Mouse (Mus musculus) erythroblast, embryonic 14.5 days (primary cell): Measurements from ENCODE around the gene Prtn3. TPM values are rescaled to one million over a fixed set of nuclear protein-coding genes. Genes with fewer than 3 reads are reported as not detected.
A peak's percentile ranks its signal among the peaks of the same experiment; 100 is the strongest.

Experiments
- H3K27me3 ChIP-seq: 2 replicates; pipeline ENCODE4 v1.6.1; 2012; ENCODE audit warnings: inconsistent platforms; ENCODE audit not compliant: control insufficient read depth
- H3K36me3 ChIP-seq: 2 replicates; pipeline ENCODE4 v1.6.1; 2012; ENCODE audit warnings: mild to moderate bottlenecking, inconsistent platforms; ENCODE audit not compliant: control insufficient read depth
- H3K4me1 ChIP-seq: 2 replicates; pipeline ENCODE4 v1.6.1; 2012; ENCODE audit warnings: inconsistent platforms; ENCODE audit not compliant: control insufficient read depth
- H3K4me3 ChIP-seq: replicated peaks from 2 replicates; pipeline ENCODE3; 2012; ENCODE audit warnings: moderate library complexity, mild to moderate bottlenecking, inconsistent platforms
- H3K9me3 ChIP-seq: 2 replicates; pipeline ENCODE4 v1.6.1; 2012; ENCODE audit warnings: low read length, inconsistent platforms, mixed read lengths; ENCODE audit not compliant: control insufficient read depth
- GATA1 ChIP-seq: IDR thresholded peaks from 2 replicates; pipeline ENCODE4 v1.6.1; 2012; ENCODE audit warnings: low read length, inconsistent platforms, mixed read lengths
- TAL1 ChIP-seq: IDR thresholded peaks from 3 replicates; pipeline ENCODE4 v1.6.1; 2012; ENCODE audit warnings: low read length, inconsistent platforms, mixed read lengths
- polyA plus RNA-seq: library from polyadenylated mRNA; stranded (reverse); fragments of >175 nt; gene quantifications from 2 replicates; pipeline ENCODE4 v1.2.3, GENCODE M21; 2012

The Prtn3 gene
- polyA plus RNA-seq, 1 experiment = 3.5 TPM

- Histone ChIP-seq H3K36me3 (peaks cover 56% of the 10 kb centered on the region), H3K9me3 (no peaks in the 10 kb centered on the region), H3K4me1 (peaks cover 6% of the 10 kb centered on the region), H3K27me3 (no peaks in the 10 kb centered on the region), H3K4me3 (no peak overlapping the region)
- TF ChIP-seq TAL1 = no peak
- TF ChIP-seq GATA1 = no peak
Measured at GRCm38 (mm10) chr10:79896814-79897213, 22.5 kb downstream of the Prtn3 start.

GRCm38 (mm10) chr10:79897316-79898245, 23.3 kb downstream of the Prtn3 start:
- Histone ChIP-seq H3K4me3 (no peak overlapping the region), H3K36me3 (peaks cover 61% of the 10 kb centered on the region), H3K4me1 (peaks cover 6% of the 10 kb centered on the region), H3K9me3 (no peaks in the 10 kb centered on the region), H3K27me3 (no peaks in the 10 kb centered on the region)
- TF ChIP-seq TAL1 = no peak
- TF ChIP-seq GATA1 = no peak

GRCm38 (mm10) chr10:79900951-79901410, 26.7 kb downstream of the Prtn3 start:
- no peaks in the 10 kb centered on the region for H3K9me3 ChIP-seq
- TF ChIP-seq GATA1 (no peak), TAL1 (no peak)

GRCm38 (mm10) chr10:79906712-79907111, 32.4 kb downstream of the Prtn3 start:
- Histone ChIP-seq H3K36me3 (peaks cover 59% of the 10 kb centered on the region), H3K4me3 (no peak overlapping the region), H3K9me3 (no peaks in the 10 kb centered on the region), H3K4me1 (peaks cover 30% of the 10 kb centered on the region), H3K27me3 (no peaks in the 10 kb centered on the region)
- TF ChIP-seq TAL1 = no peak
- no peak for TF ChIP-seq GATA1

More at GRCm38 (mm10) chr10:79900951-79901410, 26.7 kb downstream of the Prtn3 start:
- peaks cover 6% of the 10 kb centered on the region for H3K4me1 ChIP-seq
- no peak overlapping the region for H3K4me3 ChIP-seq
- no peaks in the 10 kb centered on the region for H3K27me3 ChIP-seq
- peaks cover 69% of the 10 kb centered on the region for H3K36me3 ChIP-seq

- Histone ChIP-seq H3K4me1 (peaks cover 37% of the 10 kb centered on the region), H3K4me3 (no peak overlapping the region), H3K9me3 (no peaks in the 10 kb centered on the region), H3K27me3 (no peaks in the 10 kb centered on the region), H3K36me3 (peaks cover 63% of the 10 kb centered on the region)
- TF ChIP-seq GATA1 (no peak), TAL1 (no peak)
Measured at GRCm38 (mm10) chr10:79907415-79907814, 33.1 kb downstream of the Prtn3 start.

- TF ChIP-seq GATA1 = no peak
- TF ChIP-seq TAL1 = no peak
- H3K36me3 ChIP-seq = peaks cover 62% of the 10 kb centered on the region
- peaks cover 45% of the 10 kb centered on the region for H3K4me1 ChIP-seq
- H3K4me3 ChIP-seq = peak within 1 kb of the TSS; percentile 91
- H3K9me3 ChIP-seq = no peaks in the 10 kb centered on the region
- H3K27me3 ChIP-seq = no peaks in the 10 kb centered on the region
Measured at GRCm38 (mm10) chr10:79908167-79909091, 34.2 kb downstream of the Prtn3 start, which contains the start of gene Med16. Gene Med16, minus strand, starts transcription at chr10:79908923.

- no peak for TF ChIP-seq GATA1
- no peak for TF ChIP-seq TAL1
- peaks cover 54% of the 10 kb centered on the region for H3K4me1 ChIP-seq
- H3K36me3 ChIP-seq = peaks cover 63% of the 10 kb centered on the region
- peak overlapping the region; percentile 91 for H3K4me3 ChIP-seq
- H3K27me3 ChIP-seq = no peaks in the 10 kb centered on the region
- no peaks in the 10 kb centered on the region for H3K9me3 ChIP-seq
Measured at GRCm38 (mm10) chr10:79909092-79909922, 35.0 kb downstream of the Prtn3 start.

- H3K4me3 ChIP-seq = no peak within 1 kb of the TSS
- no peaks in the 10 kb centered on the region for H3K9me3 ChIP-seq
- peaks cover 54% of the 10 kb centered on the region for H3K36me3 ChIP-seq
- TF ChIP-seq GATA1 = no peak
- TF ChIP-seq TAL1 = no peak
- peaks cover 67% of the 10 kb centered on the region for H3K4me1 ChIP-seq
- no peaks in the 10 kb centered on the region for H3K27me3 ChIP-seq
Measured at GRCm38 (mm10) chr10:79910556-79910955, 36.3 kb downstream of the Prtn3 start, which contains the start of gene Gm26602. Gene Gm26602, plus strand, starts transcription at chr10:79910856.
